Mouse (Mus musculus): ENCODE measurements at regions not wholly inside any gene's neighbourhood (a gene's known extent, or its start where the extent isn't known, plus 50 kb on each side); places are given as distances from the start of the nearest gene placed in this dataset.

DNA sequence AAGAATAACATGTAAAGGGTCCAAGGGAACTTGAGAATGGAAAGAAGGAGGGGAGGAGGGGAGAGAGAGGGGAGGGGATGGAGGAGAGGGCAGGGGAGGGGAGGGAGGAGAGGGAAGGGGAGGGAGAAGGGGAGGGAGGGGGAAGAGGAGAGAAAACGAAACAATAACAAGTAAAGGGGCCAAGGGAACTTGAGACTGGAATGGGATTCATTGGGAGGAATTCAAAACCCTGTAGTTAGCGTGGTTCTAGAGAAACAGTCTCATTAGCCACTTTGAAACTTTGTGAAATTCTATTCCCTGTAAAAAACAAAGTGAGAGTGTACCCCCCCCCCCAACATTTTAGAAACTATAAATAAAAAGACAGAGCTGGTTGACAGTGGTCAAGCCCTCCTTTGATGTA is 342.6 kb upstream of the Clint1 start:
- no peaks in the 10 kb centered on the region for H3K36me3 ChIP-seq (ENCODE audit: control insufficient read depth, insufficient read depth, low read length)
- no peak overlapping the region for H3K27ac ChIP-seq (ENCODE audit: control insufficient read depth, insufficient read depth, low read depth, low read length)
- no peaks in the 10 kb centered on the region for H3K27me3 ChIP-seq (ENCODE audit: control insufficient read depth, insufficient read depth, low read length)
- TF ChIP-seq CTCF (IDR thresholded peaks at IDR 0.05; ENCODE audit: control insufficient read depth, insufficient read depth, insufficient replicate concordance, low read depth, low read length), result no peak
- TF ChIP-seq POLR2A (IDR thresholded peaks at IDR 0.05; ENCODE audit: control insufficient read depth, low read depth, low read length), result no peak
- no peaks in the 10 kb centered on the region for H3K4me1 ChIP-seq (ENCODE audit: control insufficient read depth, insufficient read depth, low read length)
- H3K4me3 ChIP-seq (ENCODE audit: control insufficient read depth, low read depth, low read length), result no peak overlapping the region

DNA sequence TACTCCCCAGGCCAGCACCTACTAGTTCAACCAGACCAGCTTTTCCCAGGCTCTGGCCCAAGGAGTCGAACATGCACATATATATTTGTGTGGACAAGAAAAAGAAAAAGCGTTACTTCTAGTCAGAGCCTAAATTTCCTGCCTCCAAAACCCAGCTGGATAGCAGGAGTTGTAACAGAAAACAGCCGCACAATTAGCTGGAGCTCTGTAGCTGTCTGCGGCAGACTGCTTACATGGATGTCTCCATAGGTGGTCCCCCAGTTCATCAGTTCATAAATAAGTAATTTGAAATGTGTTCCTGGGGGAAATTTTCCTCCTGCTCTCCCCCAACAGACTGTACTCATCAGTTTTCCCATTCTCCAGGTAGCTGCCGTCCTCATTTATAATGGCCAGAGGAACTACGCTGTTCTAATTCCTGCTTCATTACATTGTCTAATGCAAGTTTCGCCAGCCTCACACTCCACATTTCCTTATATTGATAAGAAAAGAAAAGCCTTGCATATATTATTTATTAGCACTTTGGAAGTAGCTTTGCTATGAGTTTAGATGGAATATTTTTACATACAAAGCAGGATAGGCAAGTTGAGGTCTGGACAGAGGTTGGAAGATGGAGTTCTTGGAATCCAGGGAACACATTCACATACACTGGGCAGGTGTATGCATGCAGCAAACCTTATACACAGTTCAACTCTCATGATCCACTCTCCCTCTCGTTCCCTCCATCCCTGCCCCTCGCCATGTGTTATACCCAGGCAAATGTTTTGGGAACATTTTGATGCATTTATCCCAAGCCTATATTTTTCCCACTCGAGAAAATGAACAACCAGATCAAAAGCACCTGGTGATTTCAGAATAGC is 337.2 kb upstream of the Clint1 start:
- Histone ChIP-seq H3K36me3 (ENCODE audit: control insufficient read depth, insufficient read depth, low read length) (no peaks in the 10 kb centered on the region), H3K27ac (ENCODE audit: control insufficient read depth, insufficient read depth, low read depth, low read length) (no peak overlapping the region), H3K27me3 (ENCODE audit: control insufficient read depth, insufficient read depth, low read length) (no peaks in the 10 kb centered on the region), H3K4me1 (ENCODE audit: control insufficient read depth, insufficient read depth, low read length) (no peaks in the 10 kb centered on the region), H3K4me3 (ENCODE audit: control insufficient read depth, low read depth, low read length) (no peak overlapping the region)
- TF ChIP-seq CTCF (IDR thresholded peaks at IDR 0.05; ENCODE audit: control insufficient read depth, insufficient read depth, insufficient replicate concordance, low read depth, low read length) (no peak), POLR2A (IDR thresholded peaks at IDR 0.05; ENCODE audit: control insufficient read depth, low read depth, low read length) (no peak)

DNA sequence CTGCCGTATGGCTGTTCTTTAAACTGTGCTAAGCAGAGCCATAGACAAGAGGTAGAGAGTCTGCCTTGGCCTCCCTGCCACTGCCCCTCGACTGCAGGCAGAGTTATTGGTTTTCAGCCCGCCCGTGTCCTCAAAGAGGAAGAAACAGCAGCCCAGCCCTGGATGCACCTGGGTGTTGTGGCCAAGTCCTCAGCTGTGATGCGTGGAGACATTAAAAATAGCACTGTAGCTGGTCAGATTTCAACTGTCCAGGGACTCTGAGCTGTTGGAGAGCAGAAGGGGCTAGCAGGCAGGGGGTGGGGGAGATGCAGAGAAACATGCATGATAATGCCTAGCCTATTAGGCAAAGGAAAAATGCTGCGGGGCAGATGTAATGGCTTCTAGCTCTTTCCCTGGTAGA is 327.1 kb upstream of the Clint1 start:
- no peak for TF ChIP-seq CTCF (IDR thresholded peaks at IDR 0.05; ENCODE audit: control insufficient read depth, insufficient read depth, insufficient replicate concordance, low read depth, low read length)
- TF ChIP-seq POLR2A (IDR thresholded peaks at IDR 0.05; ENCODE audit: control insufficient read depth, low read depth, low read length), result no peak
- no peak overlapping the region for H3K4me3 ChIP-seq (ENCODE audit: control insufficient read depth, low read depth, low read length)
- no peak overlapping the region for H3K27ac ChIP-seq (ENCODE audit: control insufficient read depth, insufficient read depth, low read depth, low read length)
- H3K4me1 ChIP-seq (ENCODE audit: control insufficient read depth, insufficient read depth, low read length), result no peaks in the 10 kb centered on the region
- no peaks in the 10 kb centered on the region for H3K36me3 ChIP-seq (ENCODE audit: control insufficient read depth, insufficient read depth, low read length)
- H3K27me3 ChIP-seq (ENCODE audit: control insufficient read depth, insufficient read depth, low read length), result no peaks in the 10 kb centered on the region

DNA sequence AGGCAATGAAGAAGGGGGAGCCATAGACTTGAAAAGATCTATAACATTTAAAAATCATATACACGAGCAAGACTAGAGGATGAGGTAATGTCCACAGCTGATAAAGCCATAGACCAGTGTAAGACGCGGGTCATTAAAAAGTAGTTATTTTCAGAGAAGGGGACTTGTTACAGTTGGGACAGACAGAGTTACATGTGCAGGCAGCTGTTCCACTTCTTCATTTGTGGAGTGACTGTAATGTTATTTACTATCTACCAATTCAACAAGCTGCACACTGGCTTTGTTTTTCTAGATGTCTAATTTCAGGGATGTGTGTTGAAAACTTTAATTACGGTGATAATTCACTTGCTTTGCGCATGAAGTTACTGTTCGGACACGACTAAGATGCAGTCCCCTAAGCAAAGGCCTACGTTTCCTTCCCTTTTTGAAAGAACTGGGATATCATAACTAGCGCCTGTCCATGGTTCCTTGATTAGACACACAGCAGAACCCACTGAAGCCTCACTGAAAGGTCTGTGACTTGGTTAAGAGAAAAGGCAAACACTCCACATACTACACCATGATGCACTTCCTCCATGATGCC is 320.7 kb upstream of the Clint1 start:
- TF ChIP-seq CTCF (IDR thresholded peaks at IDR 0.05; ENCODE audit: control insufficient read depth, insufficient read depth, insufficient replicate concordance, low read depth, low read length) (no peak), POLR2A (IDR thresholded peaks at IDR 0.05; ENCODE audit: control insufficient read depth, low read depth, low read length) (no peak)
- no peaks in the 10 kb centered on the region for H3K36me3 ChIP-seq (ENCODE audit: control insufficient read depth, insufficient read depth, low read length)
- H3K4me1 ChIP-seq (ENCODE audit: control insufficient read depth, insufficient read depth, low read length), result no peaks in the 10 kb centered on the region
- H3K27me3 ChIP-seq (ENCODE audit: control insufficient read depth, insufficient read depth, low read length), result no peaks in the 10 kb centered on the region
- no peak overlapping the region for H3K4me3 ChIP-seq (ENCODE audit: control insufficient read depth, low read depth, low read length)
- no peak overlapping the region for H3K27ac ChIP-seq (ENCODE audit: control insufficient read depth, insufficient read depth, low read depth, low read length)

DNA sequence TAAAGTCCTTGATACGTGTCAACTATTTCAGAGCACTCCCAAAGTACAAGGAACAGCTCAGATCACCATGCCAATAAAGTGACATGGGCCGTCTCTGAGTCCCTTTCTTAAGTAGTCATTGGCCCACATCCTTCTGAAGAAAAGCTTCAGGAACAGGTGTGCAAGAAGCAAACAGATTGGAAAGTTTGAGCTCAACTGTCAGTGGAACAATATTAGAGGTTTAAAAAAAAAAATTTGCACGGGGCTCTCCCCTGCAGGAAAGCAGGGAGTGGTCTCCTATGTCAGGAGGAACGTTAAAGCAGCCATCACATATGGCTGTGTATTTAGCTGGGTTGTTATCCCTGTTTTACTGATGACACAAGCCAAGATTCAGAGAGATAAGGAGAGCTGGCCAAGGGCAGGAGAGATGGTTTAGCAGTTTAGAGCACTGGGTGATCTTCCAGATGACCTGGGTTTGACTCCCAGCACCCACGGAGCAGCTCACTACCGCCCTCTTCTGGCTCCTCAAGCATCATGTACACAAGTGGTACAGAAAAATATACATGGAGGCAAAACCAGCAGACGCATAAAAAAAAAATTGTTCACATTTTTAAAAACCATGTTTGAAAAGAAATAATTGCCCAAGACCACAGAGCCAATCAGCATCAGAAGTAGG is 318.3 kb upstream of the Clint1 start:
- H3K27ac ChIP-seq (ENCODE audit: control insufficient read depth, insufficient read depth, low read depth, low read length), result no peak overlapping the region
- TF ChIP-seq CTCF (IDR thresholded peaks at IDR 0.05; ENCODE audit: control insufficient read depth, insufficient read depth, insufficient replicate concordance, low read depth, low read length) (peak; percentile 55; the same call in 1 of the 2 replicates), POLR2A (IDR thresholded peaks at IDR 0.05; ENCODE audit: control insufficient read depth, low read depth, low read length) (no peak)
- H3K4me1 ChIP-seq (ENCODE audit: control insufficient read depth, insufficient read depth, low read length), result no peaks in the 10 kb centered on the region
- H3K4me3 ChIP-seq (ENCODE audit: control insufficient read depth, low read depth, low read length), result no peak overlapping the region
- H3K36me3 ChIP-seq (ENCODE audit: control insufficient read depth, insufficient read depth, low read length), result no peaks in the 10 kb centered on the region
- no peaks in the 10 kb centered on the region for H3K27me3 ChIP-seq (ENCODE audit: control insufficient read depth, insufficient read depth, low read length)

DNA sequence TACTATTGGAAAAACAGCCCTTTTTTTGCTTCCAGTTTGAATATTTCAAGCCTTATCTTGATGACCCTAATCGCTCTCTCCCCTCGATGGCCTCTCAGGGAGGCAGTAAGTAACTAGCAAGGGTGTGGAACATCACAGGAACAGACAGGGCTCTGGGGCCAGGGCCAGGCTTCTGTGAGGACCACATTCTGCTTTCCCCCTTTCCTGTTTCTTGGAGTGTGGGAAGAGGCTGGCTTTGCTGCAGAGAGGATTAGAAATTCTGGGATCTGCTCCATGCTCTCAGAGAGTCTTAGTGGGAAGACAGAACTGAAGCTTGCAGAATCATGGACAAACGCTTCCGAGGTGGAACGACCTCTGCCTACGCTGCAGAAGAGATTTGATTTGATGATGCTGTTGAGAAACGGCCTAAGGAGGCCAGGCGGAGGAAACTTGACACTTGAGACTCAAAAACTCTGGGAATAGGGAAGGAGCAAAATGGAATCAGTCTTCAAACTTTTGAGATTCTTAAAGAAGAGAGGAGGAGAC is 316.3 kb upstream of the Clint1 start:
- no peak for TF ChIP-seq POLR2A (IDR thresholded peaks at IDR 0.05; ENCODE audit: control insufficient read depth, low read depth, low read length)
- TF ChIP-seq CTCF (IDR thresholded peaks at IDR 0.05; ENCODE audit: control insufficient read depth, insufficient read depth, insufficient replicate concordance, low read depth, low read length), result no peak
- no peaks in the 10 kb centered on the region for H3K36me3 ChIP-seq (ENCODE audit: control insufficient read depth, insufficient read depth, low read length)
- H3K27me3 ChIP-seq (ENCODE audit: control insufficient read depth, insufficient read depth, low read length), result no peaks in the 10 kb centered on the region
- H3K4me3 ChIP-seq (ENCODE audit: control insufficient read depth, low read depth, low read length), result no peak overlapping the region
- H3K27ac ChIP-seq (ENCODE audit: control insufficient read depth, insufficient read depth, low read depth, low read length), result no peak overlapping the region
- H3K4me1 ChIP-seq (ENCODE audit: control insufficient read depth, insufficient read depth, low read length), result no peaks in the 10 kb centered on the region

DNA sequence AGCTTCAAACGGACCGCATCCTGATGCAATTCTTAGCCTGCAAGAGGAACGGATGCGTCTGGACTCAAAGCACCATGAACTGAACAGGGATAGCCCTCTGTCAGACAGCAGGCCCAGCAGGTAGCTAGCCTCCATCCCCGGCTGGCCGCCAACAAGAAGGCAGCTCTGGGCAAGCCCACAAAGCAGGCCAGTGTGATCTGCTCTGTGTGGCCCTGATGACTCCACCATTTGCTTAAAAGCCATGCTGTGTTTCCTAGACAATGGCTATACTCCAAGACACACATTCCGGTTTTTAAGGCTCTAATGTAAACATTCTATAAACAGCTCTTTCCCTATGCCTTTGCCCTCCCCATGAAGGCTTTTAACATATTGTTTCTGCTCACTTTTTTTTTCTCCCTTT is 313.8 kb upstream of the Clint1 start:
- TF ChIP-seq POLR2A (IDR thresholded peaks at IDR 0.05; ENCODE audit: control insufficient read depth, low read depth, low read length), result no peak
- TF ChIP-seq CTCF (IDR thresholded peaks at IDR 0.05; ENCODE audit: control insufficient read depth, insufficient read depth, insufficient replicate concordance, low read depth, low read length), result no peak
- H3K4me1 ChIP-seq (ENCODE audit: control insufficient read depth, insufficient read depth, low read length), result no peaks in the 10 kb centered on the region
- no peaks in the 10 kb centered on the region for H3K36me3 ChIP-seq (ENCODE audit: control insufficient read depth, insufficient read depth, low read length)
- no peak overlapping the region for H3K27ac ChIP-seq (ENCODE audit: control insufficient read depth, insufficient read depth, low read depth, low read length)
- H3K4me3 ChIP-seq (ENCODE audit: control insufficient read depth, low read depth, low read length), result no peak overlapping the region
- no peaks in the 10 kb centered on the region for H3K27me3 ChIP-seq (ENCODE audit: control insufficient read depth, insufficient read depth, low read length)
